In genomic region chr5:127235203-127235602, GRCm38 (mm10) we compare ENCODE assay signal across 8 mouse cellular contexts. TPM values are rescaled to one million over a fixed set of nuclear protein-coding genes. Genes with fewer than 3 reads are reported as not detected.
A peak's percentile ranks its signal among the peaks of the same experiment; 100 is the strongest.
DNase-seq lines count a peak whose midpoint lies in the region; ATAC-seq and TF ChIP-seq lines count a peak whose summit lies in the region.

No protein-coding gene starts in this region.

- no peaks in the 10 kb centered on the region for H3K9me3 ChIP-seq in hindbrain, embryonic 16.5 days (ENCODE audit: control insufficient read depth, low read length)

- peak; percentile 70 for TF ChIP-seq CTCF in cortical plate, adult 2 months (IDR thresholded peaks at IDR 0.05; ENCODE audit: extremely low read depth, insufficient read depth, low read length)

- 1% methylated on average over 11 of the region's 11 CpGs for WGBS in hindbrain, embryonic 16.5 days

- no peak overlapping the region for H3K9ac ChIP-seq in hindbrain, embryonic 16.5 days (ENCODE audit: low read depth, low read length)

- peak overlapping the region; percentile 35 for H3K4me2 ChIP-seq in hindbrain, embryonic 16.5 days (ENCODE audit: low read length)

- no peak for TF ChIP-seq POLR2A in cortical plate, adult 2 months (IDR thresholded peaks at IDR 0.05; ENCODE audit: extremely low read depth, insufficient read depth, low read length)

- no peaks in the 10 kb centered on the region for H3K4me1 ChIP-seq in cortical plate, adult 2 months (ENCODE audit: control insufficient read depth, insufficient read depth, low read length)
- H3K4me1 ChIP-seq in hindbrain, embryonic 16.5 days (ENCODE audit: control insufficient read depth, insufficient read depth, low read depth, low read length) = peaks cover 4% of the 10 kb centered on the region

- no peak overlapping the region for H3K27ac ChIP-seq in cortical plate, adult 2 months (ENCODE audit: insufficient read depth, low read length)
- no peak overlapping the region for H3K27ac ChIP-seq in hindbrain, embryonic 16.5 days (ENCODE audit: low read depth, low read length)

- DNase-seq in adrenal gland, postnatal 10 days = peak; percentile 91
- peak; percentile 15 to 37 for DNase-seq in gastrocnemius, adult 8-10 months (ENCODE audit: low spot score in 2 of 2)
- peak; percentile 85 to 95 for DNase-seq in layer of hippocampus, postnatal 25 days (ENCODE audit: extremely low spot score in 1 of 2, low spot score in 1 of 2)
- DNase-seq in lung, postnatal 14 days = peak; percentile 86
- DNase-seq in right cerebral cortex, postnatal 10 days (ENCODE audit: low spot score in 2 of 2) = peak; percentile 58 to 81
- no peak for DNase-seq in B cell, adult 2 months

- no peak overlapping the region for H3K4me3 ChIP-seq in cortical plate, adult 2 months (ENCODE audit: insufficient read depth, low read length)
- H3K4me3 ChIP-seq in hindbrain, embryonic 16.5 days (ENCODE audit: low read length) = no peak overlapping the region

- ATAC-seq in hindbrain, embryonic 16.5 days = peak; percentile 75

- no peaks in the 10 kb centered on the region for H3K36me3 ChIP-seq in hindbrain, embryonic 16.5 days (ENCODE audit: control insufficient read depth, insufficient read depth, low read length)

- H3K27me3 ChIP-seq in hindbrain, embryonic 16.5 days (replicated peaks; ENCODE audit: control insufficient read depth, insufficient read depth, low read length) = peaks cover 2% of the 10 kb centered on the region; the same call in 1 of the 2 replicates

RNA-seq across cellular contexts. Expression of gene Tmem132c, which starts 6.4 kb away (rescaled TPM):
- 1 to 10 TPM; 1.5 to 2.3 TPM for total RNA-seq in adrenal gland, postnatal 10 days (2021)
- 1.9 and 2.3 TPM in 2 replicates for polyA plus RNA-seq in cortical plate, adult 2 months (2012; rRNA removed)
- total RNA-seq in gastrocnemius, adult 8-10 months (2022) = under 1 TPM in 3 of 4 experiments, not detected in 1; 0.10 to 0.22 (median 0.21) TPM
- polyA plus RNA-seq in hindbrain, embryonic 16.5 days (2015; fragmentation: Nextera tagmentation; extraction: Ambion mirVana) = 12.0 and 15.1 TPM in 2 replicates
- total RNA-seq in layer of hippocampus, postnatal 25 days (2021) = 1 to 10 TPM; 3.4 to 4.0 TPM

Comparison
In these comparisons a context has a peak if more than half of its experiments do, and no peak if none do; other contexts are left out.
1. DNase-seq: peak in adrenal gland, postnatal 10 days (single experiment), gastrocnemius, adult 8-10 months (2 of 2), layer of hippocampus, postnatal 25 days (2 of 2), lung, postnatal 14 days (single experiment) and right cerebral cortex, postnatal 10 days (2 of 2); none in B cell, adult 2 months (0 of 2).